Mouse (Mus musculus): ENCODE results near the gene Cdkl1. TPM values are rescaled to one million over a fixed set of nuclear protein-coding genes. Genes with fewer than 3 reads are reported as not detected.

Cdkl1 gene
- polyA plus RNA-seq, 1 experiment from 2014 or later: 0.81 TPM

DNA sequence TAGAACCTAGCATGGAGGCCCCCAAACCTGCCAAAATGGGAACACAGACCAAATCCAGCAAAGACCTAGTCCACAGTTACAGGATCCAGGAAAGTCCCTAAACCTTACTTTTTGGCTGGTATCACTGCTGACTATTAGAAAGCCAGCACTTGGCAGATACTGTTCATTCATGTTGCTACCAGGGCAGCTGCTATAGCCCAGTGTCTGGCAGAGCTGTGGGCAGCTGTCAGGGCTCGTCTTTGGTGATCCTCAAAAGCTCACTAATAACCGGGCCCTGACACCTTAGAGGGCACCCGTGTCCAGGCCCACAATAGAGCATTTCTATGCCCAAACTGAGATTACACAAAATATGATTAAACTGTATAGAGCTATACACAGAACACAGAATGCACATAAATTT is 68.2 kb downstream of the Cdkl1 start:
- H3K4me1 ChIP-seq (replicated peaks; ENCODE audit: control insufficient read depth, insufficient read depth, low read length): no peaks in the 10 kb centered on the region; the same call in 1 of the 2 replicates
- peaks cover 4% of the 10 kb centered on the region; the same call in 1 of the 2 replicates for H3K36me3 ChIP-seq (ENCODE audit: control insufficient read depth, insufficient read depth, low read length)
- no peak overlapping the region for H3K4me2 ChIP-seq (ENCODE audit: low read depth, low read length, severe bottlenecking)
- peaks cover 9% of the 10 kb centered on the region; the same call in 1 of the 2 replicates for H3K9me3 ChIP-seq (ENCODE audit: control insufficient read depth, low read length)
- 95% methylated on average over 3 of the region's 3 CpGs for WGBS
- H3K4me3 ChIP-seq (ENCODE audit: low read depth, low read length): no peak overlapping the region
- no peak overlapping the region for H3K9ac ChIP-seq (ENCODE audit: low read length)
- ATAC-seq (replicated peaks; ENCODE audit: low FRiP score) (no peak), DNase-seq (ENCODE audit: low spot score) (no peak)
- H3K27me3 ChIP-seq (ENCODE audit: control insufficient read depth, insufficient read depth, low read length): no peaks in the 10 kb centered on the region
- H3K27ac ChIP-seq (ENCODE audit: low read depth, low read length): no peak overlapping the region

DNA sequence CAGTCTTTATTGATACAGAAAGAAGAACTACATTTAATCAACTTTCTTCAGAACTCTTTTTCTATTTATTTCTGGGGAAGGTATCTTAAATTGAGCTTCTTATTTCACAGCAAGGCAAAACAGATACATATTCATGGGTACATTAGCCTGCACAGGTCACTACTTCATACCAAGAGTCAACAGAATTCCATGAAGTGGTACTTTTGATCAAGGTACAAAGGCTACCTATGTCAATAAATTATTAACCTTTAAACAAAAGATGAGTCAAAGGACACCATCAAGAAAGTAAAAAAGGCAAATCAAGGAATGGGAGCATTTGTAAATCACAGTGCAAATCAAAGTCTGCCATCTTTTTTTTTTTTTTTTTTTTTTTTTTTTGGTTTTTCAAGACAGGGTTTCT is 77.4 kb downstream of the Cdkl1 start:
- H3K9ac ChIP-seq (ENCODE audit: low read length): no peak overlapping the region
- no peaks in the 10 kb centered on the region for H3K27me3 ChIP-seq (ENCODE audit: control insufficient read depth, insufficient read depth, low read length)
- H3K36me3 ChIP-seq (ENCODE audit: control insufficient read depth, insufficient read depth, low read length): peaks cover 2% of the 10 kb centered on the region; the same call in 1 of the 2 replicates
- no peak for DNase-seq (ENCODE audit: low spot score)
- no peaks in the 10 kb centered on the region for H3K4me1 ChIP-seq (replicated peaks; ENCODE audit: control insufficient read depth, insufficient read depth, low read length)
- no peak overlapping the region for H3K27ac ChIP-seq (ENCODE audit: low read depth, low read length)
- no peak for ATAC-seq (replicated peaks; ENCODE audit: low FRiP score)
- no peak overlapping the region for H3K4me3 ChIP-seq (ENCODE audit: low read depth, low read length)
- H3K4me2 ChIP-seq (ENCODE audit: low read depth, low read length, severe bottlenecking): no peak overlapping the region
- no peaks in the 10 kb centered on the region for H3K9me3 ChIP-seq (ENCODE audit: control insufficient read depth, low read length)

DNA sequence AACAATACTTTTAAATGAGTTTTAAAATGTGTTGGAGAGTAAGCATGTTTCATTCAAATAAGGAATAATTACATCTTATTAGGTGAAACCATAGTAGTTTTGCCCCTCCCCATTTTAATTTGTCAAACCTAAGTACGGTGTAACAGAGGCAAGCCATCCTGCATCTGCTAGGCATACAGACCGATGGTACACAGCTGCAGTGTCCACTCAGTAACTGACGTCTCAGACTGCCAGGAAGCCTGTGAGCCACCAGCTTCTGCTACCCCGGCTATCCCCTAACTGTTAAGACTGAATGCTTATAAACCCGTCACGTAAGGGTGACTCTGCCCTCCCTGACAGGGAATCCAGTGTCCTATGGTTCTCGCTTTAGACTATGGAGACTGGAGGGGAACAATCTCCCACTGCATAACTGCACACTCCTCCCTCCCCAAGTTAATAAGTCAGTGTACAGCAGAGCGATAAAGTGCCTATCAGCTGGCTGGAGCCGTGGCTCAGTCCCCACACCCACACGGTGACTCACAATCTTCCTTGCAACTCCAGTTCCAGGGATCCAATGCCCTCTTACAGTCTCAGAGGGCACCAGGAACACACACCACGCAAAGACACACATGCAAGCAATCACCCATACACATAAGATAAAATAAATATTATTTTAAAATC is 86.1 kb downstream of the Cdkl1 start:
- no peaks in the 10 kb centered on the region for H3K36me3 ChIP-seq (ENCODE audit: control insufficient read depth, insufficient read depth, low read length)
- H3K4me3 ChIP-seq (ENCODE audit: low read depth, low read length): no peak overlapping the region
- H3K9me3 ChIP-seq (ENCODE audit: control insufficient read depth, low read length): no peaks in the 10 kb centered on the region
- H3K27me3 ChIP-seq (ENCODE audit: control insufficient read depth, insufficient read depth, low read length): no peaks in the 10 kb centered on the region
- H3K27ac ChIP-seq (ENCODE audit: low read depth, low read length): no peak overlapping the region
- H3K4me1 ChIP-seq (replicated peaks; ENCODE audit: control insufficient read depth, insufficient read depth, low read length): no peaks in the 10 kb centered on the region
- no peak for DNase-seq (ENCODE audit: low spot score)
- H3K9ac ChIP-seq (ENCODE audit: low read length): no peak overlapping the region
- WGBS: 93% methylated on average over 11 of the region's 11 CpGs
- H3K4me2 ChIP-seq (ENCODE audit: low read depth, low read length, severe bottlenecking): no peak overlapping the region
- ATAC-seq (replicated peaks; ENCODE audit: low FRiP score): no peak

DNA sequence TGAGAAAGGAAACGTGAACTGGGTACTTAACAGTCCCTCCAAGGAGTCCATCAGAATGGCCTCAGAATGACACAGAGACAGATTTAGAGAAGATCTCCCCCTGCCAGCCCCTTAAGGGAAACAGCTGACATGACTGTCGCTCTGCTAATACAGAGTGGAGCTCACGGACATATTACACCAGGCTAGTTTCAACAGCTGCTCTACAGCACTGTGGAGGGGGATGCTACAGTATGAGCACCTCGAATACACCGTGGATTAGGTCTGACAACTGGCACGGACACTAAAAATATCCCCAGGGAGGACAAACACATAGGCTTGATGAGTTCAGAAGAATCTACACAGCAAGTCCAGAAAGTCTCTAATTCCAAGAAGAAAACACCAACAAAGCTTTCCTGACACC is 92.7 kb downstream of the Cdkl1 start:
- Histone ChIP-seq H3K9me3 (ENCODE audit: control insufficient read depth, low read length) (no peaks in the 10 kb centered on the region), H3K4me3 (ENCODE audit: low read depth, low read length) (no peak overlapping the region), H3K27me3 (ENCODE audit: control insufficient read depth, insufficient read depth, low read length) (no peaks in the 10 kb centered on the region), H3K27ac (ENCODE audit: low read depth, low read length) (no peak overlapping the region), H3K4me1 (replicated peaks; ENCODE audit: control insufficient read depth, insufficient read depth, low read length) (no peaks in the 10 kb centered on the region), H3K9ac (ENCODE audit: low read length) (no peak overlapping the region), H3K36me3 (ENCODE audit: control insufficient read depth, insufficient read depth, low read length) (no peaks in the 10 kb centered on the region), H3K4me2 (ENCODE audit: low read depth, low read length, severe bottlenecking) (no peak overlapping the region)
- DNase-seq (ENCODE audit: low spot score): no peak
- WGBS: 87% methylated on average over 6 of the region's 6 CpGs
- ATAC-seq (replicated peaks; ENCODE audit: low FRiP score): no peak

MicroRNAs within 50 kb of the gene (microRNA counts, 519-probe panel; counts per million panel counts)
- 31.2 counts per million for microRNA mmu-miR-681

Small RNAs within 50 kb of the gene (microRNA-seq; reads per million reads assigned to microRNA genes)
- gene Mir681 (ENCODE audit: insufficient number of aligned reads): not detected

Other genes with a start within 250 kb of the Cdkl1 start
- gene Vcpkmt, start 208.2 kb downstream of the Cdkl1 start, polyA plus RNA-seq (2014; fragmentation: Nextera tagmentation; extraction: Ambion mirVana): 25.6 and 26.1 TPM in 2 replicates
- gene Sos2, start 109.4 kb downstream of the Cdkl1 start, polyA plus RNA-seq (2014; fragmentation: Nextera tagmentation; extraction: Ambion mirVana): 13.1 and 13.3 TPM in 2 replicates
- gene L2hgdh, start 66.4 kb downstream of the Cdkl1 start, polyA plus RNA-seq (2014; fragmentation: Nextera tagmentation; extraction: Ambion mirVana): 16.3 TPM in 2 replicates
- gene Atp5s, start 66.3 kb downstream of the Cdkl1 start, polyA plus RNA-seq (2014; fragmentation: Nextera tagmentation; extraction: Ambion mirVana): 18.9 and 23.6 TPM in 2 replicates
- 29.8 and 32.4 TPM in 2 replicates for gene Atl1, start 101.3 kb upstream of the Cdkl1 start, polyA plus RNA-seq (2014; fragmentation: Nextera tagmentation; extraction: Ambion mirVana)
- gene Map4k5, start 101.9 kb upstream of the Cdkl1 start, polyA plus RNA-seq (2014; fragmentation: Nextera tagmentation; extraction: Ambion mirVana): 31.4 and 32.7 TPM in 2 replicates
- gene Sav1, start 195.7 kb upstream of the Cdkl1 start, polyA plus RNA-seq (2014; fragmentation: Nextera tagmentation; extraction: Ambion mirVana): 9.7 and 10.2 TPM in 2 replicates